Mouse (Mus musculus): ENCODE measurements around the gene Rsg1. TPM values are rescaled to one million over a fixed set of nuclear protein-coding genes. Genes with fewer than 3 reads are reported as not detected.

Gene Rsg1
- polyA plus RNA-seq, 1 experiment from 2014 or later: 3.3 TPM

DNA sequence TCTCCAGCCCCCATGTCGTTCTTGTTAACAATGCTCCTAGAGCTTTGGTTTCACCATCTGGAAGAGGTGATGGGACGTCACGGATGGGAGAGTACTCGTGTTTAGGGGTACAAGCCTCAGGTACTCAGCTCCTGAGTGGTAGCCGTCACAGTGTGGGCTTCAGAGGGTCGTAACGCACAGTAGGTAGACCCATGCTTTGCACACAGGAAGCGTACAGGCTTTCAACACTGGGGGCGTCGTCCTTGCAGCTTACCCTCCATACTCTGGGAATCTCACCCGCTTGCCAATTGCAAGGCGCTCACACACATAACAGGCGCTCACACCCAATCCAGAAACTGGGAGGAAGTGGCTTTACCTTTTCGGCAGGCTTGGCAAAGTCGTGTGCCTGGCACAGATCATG lies 28.1 kb downstream of the Rsg1 start:
- H3K36me3 ChIP-seq: no peaks in the 10 kb centered on the region
- no peak overlapping the region for H3K9ac ChIP-seq
- H3K27me3 ChIP-seq (replicated peaks): peaks cover 98% of the 10 kb centered on the region
- H3K4me3 ChIP-seq: no peak overlapping the region
- 23% methylated on average over 15 of the region's 15 CpGs for WGBS (ENCODE audit: insufficient replicate concordance)
- no peak for ATAC-seq
- no peaks in the 10 kb centered on the region for H3K9me3 ChIP-seq (replicated peaks)
- peaks cover 34% of the 10 kb centered on the region for H3K4me1 ChIP-seq
- H3K4me2 ChIP-seq: no peak overlapping the region
- H3K27ac ChIP-seq: no peak overlapping the region

- 10% methylated on average over 11 of the region's 11 CpGs for WGBS (ENCODE audit: insufficient replicate concordance)
- no peak for ATAC-seq
- no peak overlapping the region for H3K9ac ChIP-seq
- no peak overlapping the region for H3K27ac ChIP-seq
- H3K4me1 ChIP-seq: peaks cover 41% of the 10 kb centered on the region
- no peak overlapping the region for H3K4me2 ChIP-seq
- H3K36me3 ChIP-seq: no peaks in the 10 kb centered on the region
- no peaks in the 10 kb centered on the region for H3K9me3 ChIP-seq (replicated peaks)
- peaks cover 99% of the 10 kb centered on the region for H3K27me3 ChIP-seq (replicated peaks)
- no peak overlapping the region for H3K4me3 ChIP-seq
Observed at GRCm38 (mm10) chr4:141242651-141243241, 29.0 kb downstream of the Rsg1 start.

DNA sequence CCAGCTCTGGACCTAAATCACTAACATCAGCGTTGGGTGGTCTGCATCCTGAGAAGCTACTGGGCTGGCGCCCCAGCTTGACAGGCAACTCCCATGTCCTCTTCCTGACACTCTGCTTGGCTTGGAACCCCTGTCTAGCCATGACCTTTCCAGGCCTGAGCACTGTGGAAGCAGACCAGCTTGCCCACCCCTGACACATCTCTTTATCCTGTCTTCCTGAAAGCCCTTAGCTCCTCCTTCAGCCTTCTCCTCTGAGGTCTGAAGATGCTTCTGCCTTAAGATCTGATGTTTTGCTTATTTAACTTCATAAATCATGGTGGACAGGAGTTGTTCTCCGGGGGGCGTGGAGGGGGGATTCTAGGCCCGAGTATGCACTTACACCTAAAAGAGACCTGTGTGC lies 29.9 kb downstream of the Rsg1 start:
- 46% methylated on average over 5 of the region's 5 CpGs for WGBS (ENCODE audit: insufficient replicate concordance)
- ATAC-seq: no peak
- Histone ChIP-seq H3K9me3 (replicated peaks) (no peaks in the 10 kb centered on the region), H3K27me3 (replicated peaks) (peaks cover 100% of the 10 kb centered on the region), H3K4me3 (no peak overlapping the region), H3K36me3 (no peaks in the 10 kb centered on the region), H3K9ac (no peak overlapping the region), H3K4me2 (no peak overlapping the region), H3K27ac (no peak overlapping the region), H3K4me1 (peaks cover 47% of the 10 kb centered on the region)

GRCm38 (mm10) chr4:141244401-141244800 lies 30.6 kb downstream of the Rsg1 start:
- Histone ChIP-seq H3K4me2 (no peak overlapping the region), H3K4me1 (peaks cover 40% of the 10 kb centered on the region), H3K27me3 (replicated peaks) (peaks cover 100% of the 10 kb centered on the region), H3K36me3 (no peaks in the 10 kb centered on the region), H3K9ac (no peak overlapping the region), H3K9me3 (replicated peaks) (no peaks in the 10 kb centered on the region), H3K4me3 (no peak overlapping the region), H3K27ac (no peak overlapping the region)
- ATAC-seq: no peak
- WGBS (ENCODE audit: insufficient replicate concordance): 48% methylated on average over 5 of the region's 5 CpGs

GRCm38 (mm10) chr4:141244931-141245425 lies 31.2 kb downstream of the Rsg1 start:
- H3K4me2 ChIP-seq: no peak overlapping the region
- peaks cover 100% of the 10 kb centered on the region for H3K27me3 ChIP-seq (replicated peaks)
- no peak overlapping the region for H3K27ac ChIP-seq

DNA sequence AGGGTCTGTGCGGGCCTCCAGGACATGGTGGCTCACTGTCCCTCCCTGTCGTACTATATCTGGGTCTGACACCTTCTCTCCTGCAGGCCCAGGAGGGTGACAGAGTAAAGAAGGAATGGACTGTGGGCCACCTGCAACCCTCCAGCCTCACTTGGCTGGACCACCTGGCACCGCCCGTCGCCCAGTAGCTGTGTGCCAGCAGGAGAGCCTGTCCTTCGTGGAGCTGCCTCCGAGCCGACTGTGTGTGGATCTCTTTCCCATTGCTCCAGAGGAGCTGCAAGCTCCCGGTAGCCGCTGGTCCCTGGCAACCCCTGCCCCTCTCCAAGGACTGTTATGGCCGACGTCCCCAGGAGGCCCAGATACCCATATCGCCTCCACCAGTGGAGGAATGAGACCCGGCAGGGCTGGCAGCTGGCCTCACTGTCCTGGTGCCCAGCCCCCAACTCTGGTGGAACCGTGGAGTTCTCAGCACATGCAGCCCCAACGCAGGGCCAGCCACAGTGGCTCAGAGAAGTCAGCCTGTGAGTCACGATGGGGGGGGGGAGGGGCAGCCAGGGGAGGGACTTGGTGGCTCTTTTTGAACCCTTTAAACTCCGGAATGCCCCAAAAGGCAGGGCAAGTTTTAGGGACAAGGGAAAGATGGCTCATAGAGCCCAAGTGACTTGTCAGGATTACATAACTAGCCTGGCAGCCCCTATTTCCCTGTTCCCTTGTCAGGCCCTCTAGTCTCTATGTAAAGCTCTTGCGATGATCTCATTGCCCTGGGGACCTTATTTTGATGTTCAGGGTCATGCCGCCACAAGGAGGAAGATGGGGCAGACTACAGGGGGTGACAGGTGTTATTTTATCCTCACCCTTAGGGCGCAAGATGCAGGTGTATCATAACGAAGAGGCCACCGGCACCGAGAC lies 32.6 kb downstream of the Rsg1 start:
- H3K4me3 ChIP-seq: no peak overlapping the region; the same call in 1 of the 2 replicates
- H3K4me2 ChIP-seq: peak overlapping the region; percentile 61; the same call in 1 of the 2 replicates
- H3K27ac ChIP-seq: no peak overlapping the region
- no peaks in the 10 kb centered on the region for H3K36me3 ChIP-seq
- no peak overlapping the region for H3K9ac ChIP-seq
- H3K27me3 ChIP-seq (replicated peaks): peaks cover 100% of the 10 kb centered on the region
- no peaks in the 10 kb centered on the region for H3K9me3 ChIP-seq (replicated peaks)
- H3K4me1 ChIP-seq: peaks cover 23% of the 10 kb centered on the region
- WGBS (ENCODE audit: insufficient replicate concordance): 21% methylated on average over 24 of the region's 24 CpGs
- ATAC-seq: no peak

More at GRCm38 (mm10) chr4:141244931-141245425, 31.2 kb downstream of the Rsg1 start:
- H3K9me3 ChIP-seq (replicated peaks): no peaks in the 10 kb centered on the region
- 28% methylated on average over 9 of the region's 9 CpGs for WGBS (ENCODE audit: insufficient replicate concordance)
- peaks cover 34% of the 10 kb centered on the region for H3K4me1 ChIP-seq
- H3K4me3 ChIP-seq: no peak overlapping the region
- H3K36me3 ChIP-seq: no peaks in the 10 kb centered on the region
- H3K9ac ChIP-seq: no peak overlapping the region
- ATAC-seq: no peak

DNA sequence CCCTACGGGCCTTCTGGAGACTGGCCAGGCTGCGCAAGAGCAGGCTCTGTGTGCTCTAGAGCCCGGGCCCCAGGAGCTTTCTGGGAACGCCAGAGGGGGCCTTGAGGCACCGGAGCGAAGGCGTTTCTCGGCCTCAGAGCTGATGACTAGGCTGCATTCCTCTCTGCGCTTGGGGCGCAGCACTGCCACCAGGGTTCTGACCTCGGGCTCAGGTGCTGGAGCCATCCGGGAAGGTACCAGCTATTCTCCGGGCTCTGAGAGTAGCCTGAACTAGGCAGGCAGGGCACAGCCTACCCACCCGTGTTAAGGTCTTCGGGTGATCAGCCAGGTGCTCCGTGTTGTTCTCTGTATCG lies 33.2 kb downstream of the Rsg1 start:
- H3K9ac ChIP-seq: no peak overlapping the region
- H3K4me3 ChIP-seq: no peak overlapping the region; the same call in 1 of the 2 replicates
- H3K9me3 ChIP-seq (replicated peaks): no peaks in the 10 kb centered on the region
- ATAC-seq: no peak
- H3K4me2 ChIP-seq: peak overlapping the region; percentile 61
- H3K36me3 ChIP-seq: no peaks in the 10 kb centered on the region
- WGBS (ENCODE audit: insufficient replicate concordance): 9% methylated on average over 17 of the region's 17 CpGs
- H3K27me3 ChIP-seq (replicated peaks): peaks cover 98% of the 10 kb centered on the region
- H3K27ac ChIP-seq: no peak overlapping the region
- peaks cover 23% of the 10 kb centered on the region for H3K4me1 ChIP-seq

DNA sequence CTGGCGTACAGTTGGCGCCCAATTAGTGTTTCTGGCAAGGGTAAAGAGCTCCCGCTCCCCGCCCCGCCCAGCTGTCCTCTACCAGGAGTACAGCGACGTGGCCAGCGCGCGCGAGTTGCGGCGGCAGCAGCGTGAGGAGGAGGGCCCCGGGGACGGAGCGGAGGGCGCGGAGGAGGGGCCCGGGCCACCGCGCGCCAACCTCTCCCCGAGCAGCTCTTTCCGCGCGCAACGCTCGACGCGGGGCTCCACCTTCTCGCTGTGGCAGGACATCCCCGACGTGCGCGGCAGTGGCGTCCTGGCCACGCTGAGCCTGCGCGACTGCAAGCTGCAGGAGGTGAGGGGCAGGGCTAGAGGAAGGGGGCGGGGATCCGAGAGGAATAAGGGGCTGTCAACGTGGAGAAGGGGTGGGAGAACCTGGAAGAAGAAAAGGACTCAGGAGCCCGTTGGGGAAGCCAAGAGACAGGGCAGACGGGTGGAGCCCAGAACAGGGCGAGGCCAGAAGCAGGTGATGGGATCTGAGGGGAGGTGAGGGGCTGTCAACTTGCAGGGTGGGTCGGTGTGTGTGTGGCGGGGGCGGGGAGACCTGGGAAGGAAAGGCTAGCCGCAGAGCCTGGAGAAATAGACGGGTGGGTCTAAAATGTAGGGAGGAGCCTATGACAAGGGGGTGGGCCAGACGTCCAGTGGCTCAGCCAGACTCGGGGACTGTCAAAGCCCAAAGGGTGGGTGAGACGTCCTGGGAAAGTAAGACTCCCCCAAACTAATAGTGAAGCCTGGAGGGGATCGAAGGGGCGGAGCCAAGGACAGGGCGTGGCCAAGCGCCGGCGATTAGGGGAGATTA lies 34.2 kb downstream of the Rsg1 start:
- H3K36me3 ChIP-seq: no peaks in the 10 kb centered on the region
- ATAC-seq: peak; percentile 34
- 3% methylated on average over 59 of the region's 60 CpGs for WGBS (ENCODE audit: insufficient replicate concordance)
- H3K27ac ChIP-seq: no peak overlapping the region
- peaks cover 88% of the 10 kb centered on the region for H3K27me3 ChIP-seq (replicated peaks)
- H3K9ac ChIP-seq: peak overlapping the region; percentile 41; the same call in 1 of the 2 replicates
- H3K4me3 ChIP-seq: peak overlapping the region; percentile 40
- H3K4me1 ChIP-seq: peaks cover 17% of the 10 kb centered on the region
- no peaks in the 10 kb centered on the region for H3K9me3 ChIP-seq (replicated peaks)
- H3K4me2 ChIP-seq: peak overlapping the region; percentile 61

DNA sequence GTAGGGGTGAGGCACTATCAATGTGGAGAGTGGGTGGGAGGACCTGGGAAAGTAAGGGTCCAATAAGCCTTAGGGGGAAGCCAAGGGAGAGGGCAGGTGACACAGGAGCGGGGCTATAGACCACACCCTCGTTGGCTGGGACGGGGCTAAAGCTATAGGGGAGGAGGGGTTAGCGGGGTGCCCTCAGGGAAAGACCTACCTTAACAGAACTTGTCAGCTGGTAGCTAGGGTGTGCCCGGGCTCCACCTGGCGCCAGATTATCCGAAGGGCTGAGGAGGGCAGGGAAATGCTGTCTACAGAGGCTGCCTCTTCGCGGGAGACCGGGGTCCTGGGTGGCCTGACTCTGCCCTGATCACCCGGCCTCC lies 34.8 kb downstream of the Rsg1 start:
- 9% methylated on average over 11 of the region's 11 CpGs for WGBS (ENCODE audit: insufficient replicate concordance)
- Histone ChIP-seq H3K27me3 (replicated peaks) (peaks cover 82% of the 10 kb centered on the region), H3K4me3 (no peak overlapping the region), H3K36me3 (no peaks in the 10 kb centered on the region), H3K4me1 (peaks cover 17% of the 10 kb centered on the region), H3K4me2 (peak overlapping the region; percentile 61), H3K9ac (no peak overlapping the region), H3K27ac (no peak overlapping the region), H3K9me3 (replicated peaks) (no peaks in the 10 kb centered on the region)
- ATAC-seq: peak; percentile 18; the same call in 1 of the 2 replicates

GRCm38 (mm10) chr4:141249383-141249782 lies 35.6 kb downstream of the Rsg1 start:
- Histone ChIP-seq H3K9me3 (replicated peaks) (no peaks in the 10 kb centered on the region), H3K4me2 (no peak overlapping the region), H3K36me3 (no peaks in the 10 kb centered on the region), H3K27ac (no peak overlapping the region), H3K4me1 (peaks cover 17% of the 10 kb centered on the region), H3K4me3 (no peak overlapping the region), H3K27me3 (replicated peaks) (peaks cover 79% of the 10 kb centered on the region), H3K9ac (no peak overlapping the region)
- 59% methylated on average over 11 of the region's 11 CpGs for WGBS (ENCODE audit: insufficient replicate concordance)
- no peak for ATAC-seq

DNA sequence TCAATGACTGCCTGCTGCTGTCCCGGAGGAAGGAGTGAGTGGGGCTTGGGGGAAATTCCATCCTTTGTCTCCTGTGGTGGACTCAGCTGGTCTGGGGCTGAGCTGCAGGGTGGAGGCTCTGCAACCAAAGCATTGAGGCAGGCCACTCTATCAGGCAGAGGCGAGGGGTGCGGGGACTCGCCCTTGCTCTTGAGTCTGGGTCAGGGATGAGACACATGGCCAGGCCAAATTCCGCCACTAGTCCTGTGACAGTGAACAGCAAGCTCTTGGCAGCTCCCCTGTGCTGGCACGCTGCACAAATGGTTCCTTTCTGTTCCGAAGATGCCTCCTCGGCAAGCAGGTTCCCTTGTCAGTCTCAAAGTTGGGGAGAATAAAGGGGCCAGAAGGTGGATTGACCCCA lies 37.3 kb downstream of the Rsg1 start:
- H3K9ac ChIP-seq: no peak overlapping the region
- H3K4me1 ChIP-seq: peaks cover 17% of the 10 kb centered on the region
- no peak overlapping the region for H3K4me2 ChIP-seq
- H3K9me3 ChIP-seq (replicated peaks): no peaks in the 10 kb centered on the region
- peaks cover 62% of the 10 kb centered on the region for H3K27me3 ChIP-seq (replicated peaks)
- no peak overlapping the region for H3K4me3 ChIP-seq
- 59% methylated on average over 8 of the region's 8 CpGs for WGBS (ENCODE audit: insufficient replicate concordance)
- ATAC-seq: no peak
- H3K27ac ChIP-seq: no peak overlapping the region
- H3K36me3 ChIP-seq: no peaks in the 10 kb centered on the region

Data from liver, embryonic 12.5 days (tissue).